ENCODE assay signal across 20 mouse cellular contexts in genomic region chr12:10549481-10550201, GRCm38 (mm10).
"Had no signal": no experiment of that assay in that cellular context is flagged by ENCODE, and none has a peak within 500 bp of the region (broad histone marks: within the 10 kb centered on the region; RNA-seq: fewer than 3 reads in every experiment).

No protein-coding gene starts in this region.

- H3K4me3 ChIP-seq: left cerebral cortex, adult 2 months; limb, embryonic 12.5 days; megakaryocyte, embryonic 14.5 days; midbrain, embryonic 10.5 days; midbrain, embryonic 13.5 days; myocyte; neural tube, embryonic 13.5 days had no signal

- ATAC-seq: inflammation-experienced regulatory T-cells, adult 6 months; intestine, embryonic 16.5 days; liver, postnatal 0 days; midbrain, embryonic 13.5 days; midbrain, embryonic 16.5 days had no signal

- H3K9ac ChIP-seq: limb, embryonic 12.5 days; liver, embryonic 14.5 days; liver, postnatal 0 days; midbrain, embryonic 13.5 days; neural tube, embryonic 13.5 days had no signal

- H3K36me3 ChIP-seq: limb, embryonic 12.5 days; midbrain, embryonic 10.5 days; midbrain, embryonic 13.5 days; neural tube, embryonic 13.5 days had no signal

- H3K27me3 ChIP-seq: limb, embryonic 12.5 days; megakaryocyte, embryonic 14.5 days; midbrain, embryonic 13.5 days; neural tube, embryonic 13.5 days had no signal

- H3K4me1 ChIP-seq: megakaryocyte, embryonic 14.5 days; midbrain, embryonic 10.5 days; midbrain, embryonic 13.5 days; neural tube, embryonic 13.5 days had no signal

- H3K4me2 ChIP-seq: limb, embryonic 12.5 days; liver, embryonic 11.5 days; midbrain, embryonic 13.5 days; neural tube, embryonic 13.5 days had no signal

- H3K9me3 ChIP-seq: megakaryocyte, embryonic 14.5 days; midbrain, embryonic 10.5 days; neural tube, embryonic 13.5 days had no signal

- H3K27ac ChIP-seq: left cerebral cortex, adult 2 months; limb, embryonic 12.5 days; liver, embryonic 14.5 days; midbrain, embryonic 10.5 days; midbrain, embryonic 13.5 days; neural tube, embryonic 13.5 days had no signal

- DNase-seq: kidney, adult 18-20 months; kidney, postnatal 14 days; layer of hippocampus, postnatal 36 days; liver, postnatal 0 days; lung, postnatal 36 days; retina, postnatal 1 day; thymus, adult 18-20 months; thymus, postnatal 36 days had no signal
